Mouse (Mus musculus) liver, adult 2 months (tissue): ENCODE results near the gene Sspn.

Source experiments
- CTCF ChIP-seq: fragments of 200-500 bp; IDR thresholded peaks from 2 replicates; pipeline ENCODE4 v1.5.1; 2011; ENCODE audit warnings: low read depth, low read length, control low read depth
- POLR2A ChIP-seq: fragments of 200-500 bp; IDR thresholded peaks from 2 replicates; pipeline ENCODE4 v1.6.1; 2011; ENCODE audit warnings: low read length, control low read depth; ENCODE audit not compliant: insufficient read depth; ENCODE audit errors: extremely low read depth

DNA sequence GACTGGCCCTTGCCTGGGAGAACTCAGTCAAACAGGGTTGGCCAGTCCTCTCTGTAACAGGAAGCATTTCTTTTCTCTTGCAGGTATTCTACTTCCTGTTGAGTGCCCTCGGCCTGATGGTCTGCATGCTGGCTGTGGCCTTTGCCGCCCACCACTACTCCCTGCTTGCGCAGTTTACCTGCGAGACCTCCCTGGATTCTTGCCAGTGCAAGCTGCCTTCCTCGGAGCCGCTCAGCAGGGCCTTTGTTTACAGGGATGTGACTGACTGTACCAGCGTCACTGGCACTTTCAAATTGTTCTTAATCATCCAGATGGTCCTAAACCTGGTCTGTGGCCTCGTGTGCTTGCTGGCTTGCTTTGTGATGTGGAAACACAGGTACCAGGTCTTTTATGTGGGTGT lies 29.6 kb downstream of the Sspn start:
- TF ChIP-seq POLR2A, result no peak
- no peak for TF ChIP-seq CTCF
